Mouse (Mus musculus) limb, embryonic 12.5 days (tissue): ENCODE measurements around the gene Scgb2b24. TPM values are rescaled to one million over a fixed set of nuclear protein-coding genes. Genes with fewer than 3 reads are reported as not detected.

Source experiments
- ATAC-seq: fragments of 200-750 bp; cut with Nextera tagmentation; 2 replicates; pipeline ENCODE4 v1.8.0; 2017; ENCODE audit warnings: low read depth, moderate TSS enrichment; ENCODE audit not compliant: insufficient number of reproducible peaks, insufficient read depth, low FRiP score, low TSS enrichment
- H3K27ac ChIP-seq: fragments of 300-500 bp; sonication (generic); 2 replicates; pipeline ENCODE4 v1.5.1; 2016; ENCODE audit warnings: mild to moderate bottlenecking, moderate library complexity
- H3K27me3 ChIP-seq: fragments of 300-500 bp; sonication (generic); 2 replicates; pipeline ENCODE4 v1.6.1; 2016; ENCODE audit warnings: mild to moderate bottlenecking, moderate library complexity
- H3K36me3 ChIP-seq: fragments of 300-500 bp; sonication (generic); 2 replicates; pipeline ENCODE4 v1.6.1; 2016; ENCODE audit warnings: mild to moderate bottlenecking, moderate library complexity
- H3K4me1 ChIP-seq: fragments of 300-500 bp; sonication (generic); replicated peaks from 2 replicates; pipeline ENCODE4 v1.6.1; 2016
- H3K4me2 ChIP-seq: fragments of 300-500 bp; sonication (generic); 2 replicates; pipeline ENCODE4 v1.6.1; 2016; ENCODE audit warnings: mild to moderate bottlenecking, moderate library complexity
- H3K4me3 ChIP-seq: fragments of 300-500 bp; sonication (generic); replicated peaks from 2 replicates; pipeline ENCODE4 v1.5.1; 2016; ENCODE audit warnings: mild to moderate bottlenecking
- H3K9ac ChIP-seq: fragments of 300-500 bp; sonication (generic); replicated peaks from 2 replicates; pipeline ENCODE4 v1.6.1; 2016; ENCODE audit warnings: mild to moderate bottlenecking, moderate library complexity
- H3K9me3 ChIP-seq: fragments of 300-500 bp; sonication (generic); 2 replicates; pipeline ENCODE4 v1.6.1; 2016; ENCODE audit warnings: mild to moderate bottlenecking, moderate library complexity
- WGBS: fragments of 180-500 bp; shearing (Covaris S2); methylation state at CpG from one replicate; pipeline ENCODE4 v1.1.7; 2016; 5-methylcytosine and 5-hydroxymethylcytosine counted together
- polyA plus RNA-seq: library from polyadenylated mRNA; unstranded; fragments of >200 nt; fragmentation: Nextera tagmentation; extraction: Ambion mirVana; gene quantifications from 2 replicates; pipeline ENCODE4 v1.2.1, GENCODE M21; 2016

Gene Scgb2b24
- polyA plus RNA-seq = not detected in 2 replicates

DNA sequence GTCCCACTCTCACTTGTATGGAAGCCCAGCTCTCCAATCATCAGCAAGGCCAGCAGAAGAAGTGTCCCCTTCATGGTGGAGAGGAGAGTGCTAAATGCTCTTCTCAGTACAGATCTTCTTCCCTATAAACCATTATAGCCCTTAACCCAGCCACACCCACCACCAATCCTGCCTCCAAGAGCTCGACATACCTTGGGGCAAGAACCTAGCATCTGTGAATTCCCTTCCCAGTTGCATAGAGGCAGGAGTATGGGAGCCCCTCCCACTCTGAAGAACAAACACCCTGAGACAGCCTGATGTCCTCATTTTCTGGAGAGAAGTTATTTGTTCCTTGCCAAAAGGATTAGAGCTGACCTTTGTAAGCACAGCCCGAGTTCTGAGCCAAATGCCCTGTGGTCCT lies at the start of gene Scgb2b24:
TSS of gene Scgb2b24 (minus strand) at position 101 of the 400 bp plus-strand sequence.
- ATAC-seq = no peak
- no peak within 1 kb of the TSS for H3K27ac ChIP-seq
- no peaks in the 10 kb centered on the region for H3K36me3 ChIP-seq
- no peak within 1 kb of the TSS for H3K4me2 ChIP-seq
- WGBS = 78% methylated on average over 2 of the region's 2 CpGs
- no peaks in the 10 kb centered on the region for H3K4me1 ChIP-seq
- peaks cover 89% of the 10 kb centered on the region for H3K9me3 ChIP-seq
- H3K9ac ChIP-seq = no peak within 1 kb of the TSS
- H3K4me3 ChIP-seq = no peak within 1 kb of the TSS
- no peaks in the 10 kb centered on the region for H3K27me3 ChIP-seq

DNA sequence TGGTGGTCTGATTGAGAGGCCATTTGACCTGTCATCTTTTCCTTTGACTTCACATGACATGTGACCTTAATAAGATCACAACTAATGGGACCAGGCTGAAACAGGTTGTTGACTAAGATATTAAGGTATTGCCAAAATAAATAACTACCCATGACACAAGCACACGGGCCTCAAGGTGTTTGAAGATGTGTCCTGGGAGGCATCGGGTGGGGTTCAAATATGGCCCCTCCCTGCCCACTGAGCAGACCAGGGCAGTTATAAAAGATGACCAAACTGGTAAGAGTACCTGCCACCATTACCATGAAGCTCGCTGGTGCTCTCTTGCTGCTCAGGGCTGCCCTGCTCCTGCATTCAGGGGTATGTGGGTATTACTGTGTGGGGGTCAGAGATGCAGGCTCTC lies 4.4 kb upstream of the Scgb2b24 start, which contains the start of gene Scgb1b24:
TSS of gene Scgb1b24 (plus strand) at position 301 of the 400 bp plus-strand sequence.
- no peaks in the 10 kb centered on the region for H3K4me1 ChIP-seq
- ATAC-seq = no peak
- no peak within 1 kb of the TSS for H3K4me2 ChIP-seq
- H3K9ac ChIP-seq = no peak within 1 kb of the TSS
- H3K36me3 ChIP-seq = no peaks in the 10 kb centered on the region
- H3K27ac ChIP-seq = no peak within 1 kb of the TSS
- no peaks in the 10 kb centered on the region for H3K27me3 ChIP-seq
- H3K9me3 ChIP-seq = peaks cover 73% of the 10 kb centered on the region
- 84% methylated on average over 3 of the region's 3 CpGs for WGBS
- no peak within 1 kb of the TSS for H3K4me3 ChIP-seq

DNA sequence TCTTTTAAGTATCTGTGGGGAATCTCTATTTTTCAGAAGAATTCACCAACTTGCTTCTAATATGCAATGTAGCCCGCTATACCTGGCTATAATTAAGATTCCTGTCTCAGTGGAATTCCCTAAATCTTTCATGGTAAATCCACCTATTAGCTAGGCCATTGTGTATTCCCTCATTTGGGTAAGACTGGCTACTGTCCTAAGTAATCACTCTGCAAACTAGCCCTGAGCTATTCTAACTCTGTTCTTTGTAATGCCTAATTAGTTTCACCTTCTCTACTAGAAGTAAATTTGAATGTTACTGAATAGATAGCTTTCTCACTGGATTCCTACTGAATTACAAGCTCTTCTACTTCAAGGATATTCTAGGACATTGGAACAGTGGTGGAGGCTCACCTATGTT lies 49.2 kb downstream of the Scgb2b24 start:
- no peaks in the 10 kb centered on the region for H3K36me3 ChIP-seq
- no peak overlapping the region for H3K4me3 ChIP-seq
- H3K27ac ChIP-seq = no peak overlapping the region
- no peaks in the 10 kb centered on the region for H3K4me1 ChIP-seq
- no peaks in the 10 kb centered on the region for H3K27me3 ChIP-seq
- H3K9ac ChIP-seq = no peak overlapping the region
- peaks cover 73% of the 10 kb centered on the region for H3K9me3 ChIP-seq
- 40% methylated on average over 1 of the region's 1 CpGs for WGBS
- ATAC-seq = no peak
- H3K4me2 ChIP-seq = no peak overlapping the region

Other genes starting within 250 kb of the Scgb2b24 start
- gene Scgb2b21, start 218.9 kb downstream of the Scgb2b24 start, polyA plus RNA-seq = not detected in 2 replicates
- not detected in 2 replicates for gene Scgb1b24, start 4.5 kb upstream of the Scgb2b24 start, polyA plus RNA-seq
- not detected in 2 replicates for gene Scgb2b26, start 205.7 kb upstream of the Scgb2b24 start, polyA plus RNA-seq